Mouse (Mus musculus) heart, postnatal 0 days (tissue): ENCODE measurements at regions not wholly inside any gene's neighbourhood (a gene's known extent, or its start where the extent isn't known, plus 50 kb on each side); places are given as distances from the start of the nearest gene placed in this dataset.

Experiments
- ATAC-seq: fragments of 200-750 bp; cut with Nextera tagmentation; 2 replicates; pipeline ENCODE4 v1.8.0; 2017; ENCODE audit warnings: low read depth, moderate number of reproducible peaks, moderate library complexity; ENCODE audit not compliant: insufficient read depth
- DNase-seq: peaks from one replicate; pipeline ENCODE4 v3.0.0-alpha.2; 2016; ENCODE audit warnings: low spot score
- H3K27ac ChIP-seq: fragments of 300-500 bp; sonication (generic); 2 replicates; pipeline ENCODE4 v1.5.1; 2014; ENCODE audit warnings: low read depth, mild to moderate bottlenecking
- H3K27me3 ChIP-seq: fragments of 300-500 bp; sonication (generic); 2 replicates; pipeline ENCODE4 v1.6.1; 2014; ENCODE audit warnings: low read length, mixed read lengths; ENCODE audit not compliant: control insufficient read depth, insufficient read depth
- H3K36me3 ChIP-seq: fragments of 300-500 bp; sonication (generic); replicated peaks from 2 replicates; pipeline ENCODE4 v1.6.1; 2014; ENCODE audit warnings: low read length, mixed read lengths; ENCODE audit not compliant: control insufficient read depth, insufficient read depth
- H3K4me1 ChIP-seq: fragments of 300-500 bp; sonication (generic); 2 replicates; pipeline ENCODE4 v1.6.1; 2014; ENCODE audit warnings: antibody characterized with exemption; ENCODE audit not compliant: control insufficient read depth, insufficient read depth
- H3K4me2 ChIP-seq: fragments of 300-500 bp; sonication (generic); 2 replicates; pipeline ENCODE4 v1.6.1; 2014; ENCODE audit warnings: low read depth, mild to moderate bottlenecking, low read length, moderate library complexity
- H3K4me3 ChIP-seq: fragments of 300-500 bp; sonication (generic); 2 replicates; pipeline ENCODE4 v1.5.1; 2014; ENCODE audit warnings: low read depth, low read length
- H3K9ac ChIP-seq: fragments of 300-500 bp; sonication (generic); replicated peaks from 2 replicates; pipeline ENCODE4 v1.6.1; 2014; ENCODE audit warnings: low read depth, low read length, mixed read lengths
- H3K9me3 ChIP-seq: fragments of 300-500 bp; sonication (generic); replicated peaks from 2 replicates; pipeline ENCODE4 v1.6.1; 2016; ENCODE audit warnings: low read length; ENCODE audit not compliant: control insufficient read depth
- CTCF ChIP-seq: IDR thresholded peaks from 2 replicates; pipeline ENCODE4 v1.5.1; 2016; ENCODE audit warnings: antibody characterized with exemption, control low read depth, low read depth
- EP300 ChIP-seq: IDR thresholded peaks from 2 replicates; pipeline ENCODE4 v1.6.1; 2016; ENCODE audit warnings: antibody characterized with exemption, low read depth
- WGBS: fragments of 180-500 bp; shearing (Covaris S2); extraction: QIAGEN DNeasy Blood & Tissue Kit; methylation state at CpG from one replicate; pipeline ENCODE4 v1.1.7; 2014; 5-methylcytosine and 5-hydroxymethylcytosine counted together

DNA sequence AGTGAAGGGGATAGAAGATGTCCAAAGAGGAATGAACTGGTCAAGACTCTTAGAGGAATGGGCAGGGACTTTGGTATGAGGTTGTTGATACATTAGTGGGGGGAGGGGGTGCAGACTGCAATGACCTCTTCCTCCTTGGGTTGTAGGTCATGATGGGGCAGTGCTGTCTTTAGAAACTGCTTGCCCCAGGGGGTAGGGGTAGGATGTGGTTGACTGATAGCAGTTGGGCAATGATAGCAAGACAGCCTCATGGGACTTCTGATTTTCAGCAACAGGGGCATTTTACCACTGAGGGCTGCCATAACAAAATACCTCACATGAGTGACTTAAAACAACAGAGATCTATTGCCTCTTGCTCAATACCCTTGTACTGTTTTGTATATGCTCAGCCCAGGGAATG lies 63.5 kb upstream of the 1700017B05Rik start:
- DNase-seq (no peak), ATAC-seq (no peak)
- H3K9ac ChIP-seq, result no peak overlapping the region
- H3K4me1 ChIP-seq, result no peaks in the 10 kb centered on the region
- TF ChIP-seq EP300 (no peak), CTCF (no peak)
- no peaks in the 10 kb centered on the region for H3K36me3 ChIP-seq
- H3K9me3 ChIP-seq, result no peaks in the 10 kb centered on the region
- H3K4me2 ChIP-seq, result no peak overlapping the region
- H3K4me3 ChIP-seq, result no peak overlapping the region
- no peak overlapping the region for H3K27ac ChIP-seq
- no peaks in the 10 kb centered on the region for H3K27me3 ChIP-seq

DNA sequence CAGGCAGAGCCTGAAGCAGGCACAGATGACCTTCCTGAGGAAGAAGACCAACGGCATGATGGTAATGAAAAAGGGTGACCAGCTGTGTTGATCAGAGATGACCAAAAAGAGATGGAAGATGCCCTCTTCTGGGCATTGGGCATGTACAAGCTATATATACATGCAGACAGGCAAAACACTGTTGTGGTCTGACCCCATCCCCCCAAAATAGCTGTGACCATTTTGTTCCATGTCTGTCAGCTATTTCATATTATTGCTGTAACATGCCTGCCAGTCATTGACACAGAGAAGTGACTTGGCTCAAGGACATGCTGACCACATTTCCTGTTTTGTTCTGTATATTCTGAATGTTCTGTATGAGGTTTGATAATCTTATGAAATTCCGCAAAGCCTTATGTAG lies 56.6 kb upstream of the 1700017B05Rik start:
- no peaks in the 10 kb centered on the region for H3K9me3 ChIP-seq
- H3K27me3 ChIP-seq, result no peaks in the 10 kb centered on the region
- WGBS, result 87% methylated on average over 2 of the region's 2 CpGs

DNA sequence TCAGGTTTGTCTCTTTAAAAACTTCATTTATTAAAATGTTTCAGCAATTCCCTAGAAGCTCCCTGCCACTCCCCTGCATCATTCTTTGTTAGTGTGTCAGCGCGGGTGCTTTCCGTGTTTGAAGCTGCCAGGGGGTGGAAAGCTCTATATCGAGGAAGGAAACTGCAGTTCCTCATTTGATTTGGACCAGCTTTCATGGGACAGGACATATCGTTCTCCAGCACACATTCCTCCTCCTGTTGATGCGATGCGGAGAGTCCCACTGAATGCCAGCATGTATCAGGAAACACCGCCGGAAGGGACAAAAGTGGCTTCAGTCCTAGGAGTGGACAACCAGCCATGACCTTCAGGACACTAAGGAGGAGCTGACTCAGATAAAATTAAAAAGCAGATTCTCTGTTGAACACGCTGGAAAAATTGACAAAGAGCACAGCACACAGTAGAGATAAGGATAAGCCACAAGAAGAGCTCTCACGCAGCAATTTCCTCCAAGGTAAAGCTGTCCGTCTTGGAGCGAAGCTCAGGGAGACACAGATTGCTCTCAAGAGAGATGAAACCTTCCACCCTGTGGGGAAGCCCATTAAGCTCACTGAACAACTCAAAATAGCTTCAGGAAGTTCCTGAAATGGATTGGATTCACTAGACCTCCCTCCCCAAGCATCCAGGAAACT lies 55.3 kb upstream of the 1700017B05Rik start:
- WGBS, result 41% methylated on average over 13 of the region's 13 CpGs
- Histone ChIP-seq H3K4me3 (no peak overlapping the region), H3K4me1 (no peaks in the 10 kb centered on the region), H3K36me3 (no peaks in the 10 kb centered on the region), H3K4me2 (no peak overlapping the region), H3K9ac (no peak overlapping the region), H3K27ac (peak overlapping the region; percentile 23; the same call in 1 of the 2 replicates), H3K9me3 (no peaks in the 10 kb centered on the region), H3K27me3 (no peaks in the 10 kb centered on the region)
- no peak for TF ChIP-seq EP300
- TF ChIP-seq CTCF, result no peak
- peak; percentile 47 for DNase-seq
- peak; percentile 62 for ATAC-seq

More for the DNA sequence above, 56.6 kb upstream of the 1700017B05Rik start:
- H3K4me2 ChIP-seq, result no peak overlapping the region
- no peak overlapping the region for H3K4me3 ChIP-seq
- no peak overlapping the region for H3K9ac ChIP-seq
- no peak overlapping the region for H3K27ac ChIP-seq
- H3K36me3 ChIP-seq, result no peaks in the 10 kb centered on the region
- DNase-seq (no peak), ATAC-seq (no peak)
- TF ChIP-seq EP300, result no peak
- no peak for TF ChIP-seq CTCF
- H3K4me1 ChIP-seq, result no peaks in the 10 kb centered on the region

DNA sequence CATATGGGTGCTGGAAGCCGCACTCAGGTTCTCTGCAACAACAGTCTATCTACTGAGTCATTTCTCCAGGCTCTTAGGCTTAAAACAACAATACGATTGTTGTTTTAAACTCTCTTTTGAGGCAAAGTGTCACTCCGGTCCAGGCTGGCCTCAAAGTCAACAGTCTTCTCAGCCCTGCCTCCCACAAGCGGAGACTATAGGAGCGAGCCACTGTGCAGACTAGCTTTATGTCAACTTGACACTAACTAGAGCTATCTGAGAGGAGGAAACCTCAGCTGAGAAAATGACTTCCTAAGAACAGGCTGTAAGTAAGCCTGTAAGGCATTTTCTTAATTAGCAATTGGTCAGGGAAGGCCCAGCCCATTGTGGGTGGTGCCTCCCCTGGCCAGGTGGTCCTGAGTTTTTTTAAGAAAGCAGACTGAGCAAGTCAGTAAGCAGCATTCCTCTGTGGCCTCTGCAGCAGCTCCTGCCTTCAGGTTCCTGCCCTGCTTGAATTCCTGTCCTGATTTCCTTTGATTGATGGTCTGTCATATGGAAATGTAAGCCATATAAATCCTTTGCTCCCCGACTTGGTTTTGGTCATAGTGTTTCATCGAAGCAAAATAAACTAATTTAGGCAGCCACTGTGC lies 52.7 kb upstream of the 1700017B05Rik start:
- H3K9ac ChIP-seq, result no peak overlapping the region
- H3K4me2 ChIP-seq, result no peak overlapping the region
- ATAC-seq (no peak), DNase-seq (no peak)
- TF ChIP-seq EP300 (no peak), CTCF (no peak)
- no peak overlapping the region for H3K4me3 ChIP-seq
- H3K27ac ChIP-seq, result no peak overlapping the region
- H3K36me3 ChIP-seq, result no peaks in the 10 kb centered on the region
- WGBS, result 70% methylated on average over 7 of the region's 7 CpGs
- H3K4me1 ChIP-seq, result no peaks in the 10 kb centered on the region
- H3K27me3 ChIP-seq, result no peaks in the 10 kb centered on the region
- no peaks in the 10 kb centered on the region for H3K9me3 ChIP-seq

DNA sequence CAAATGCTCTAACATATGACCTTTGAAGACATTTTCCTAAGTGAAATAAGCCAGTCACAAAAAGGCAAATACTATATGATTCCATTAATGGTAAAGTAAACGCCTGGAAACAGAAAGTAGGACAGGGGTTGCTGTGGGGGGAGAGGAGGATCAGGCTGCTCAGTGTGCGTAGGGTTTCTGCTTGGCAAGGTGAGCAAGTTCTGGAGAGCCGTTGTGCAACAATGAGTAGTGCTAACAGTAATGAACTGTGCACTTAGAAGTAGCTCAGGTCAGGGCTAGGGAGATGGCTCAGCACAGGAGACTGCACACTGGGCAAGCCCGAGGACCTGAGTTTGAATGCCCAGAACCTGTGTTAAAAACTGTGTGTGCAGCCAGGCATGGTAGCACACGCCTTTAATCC lies 51.5 kb upstream of the 1700017B05Rik start:
- no peak for ATAC-seq

More for the DNA sequence above, 51.5 kb upstream of the 1700017B05Rik start:
- DNase-seq, result no peak
- H3K27ac ChIP-seq, result no peak overlapping the region
- H3K4me3 ChIP-seq, result no peak overlapping the region
- H3K9me3 ChIP-seq, result no peaks in the 10 kb centered on the region
- H3K9ac ChIP-seq, result no peak overlapping the region
- WGBS, result 80% methylated on average over 5 of the region's 5 CpGs
- TF ChIP-seq CTCF (no peak), EP300 (no peak)
- no peaks in the 10 kb centered on the region for H3K4me1 ChIP-seq
- H3K36me3 ChIP-seq, result no peaks in the 10 kb centered on the region
- no peaks in the 10 kb centered on the region for H3K27me3 ChIP-seq
- H3K4me2 ChIP-seq, result no peak overlapping the region
